Mouse (Mus musculus): ENCODE data around the gene Dcst2.

GRCm38 (mm10) chr3:89384331-89385076, 22.7 kb downstream of the Dcst2 start:
- TF ChIP-seq CTCF (IDR thresholded peaks at IDR 0.05; ENCODE audit: low read depth), result no peak
- no peak for TF ChIP-seq EP300 (IDR thresholded peaks at IDR 0.05; ENCODE audit: low read depth)

Data from liver, embryonic 14.5 days (tissue).